Mouse (Mus musculus): Measurements from ENCODE around the gene Lrrc75b. TPM values are rescaled to one million over a fixed set of nuclear protein-coding genes. Genes with fewer than 3 reads are reported as not detected.
"Not testable (repeated sequence)": the region's sequence is repeated elsewhere in the genome, so short reads cannot be mapped to it uniquely, and the experiment has no call there.

Gene Lrrc75b
- polyA plus RNA-seq, 1 experiment = 1.3 TPM

DNA sequence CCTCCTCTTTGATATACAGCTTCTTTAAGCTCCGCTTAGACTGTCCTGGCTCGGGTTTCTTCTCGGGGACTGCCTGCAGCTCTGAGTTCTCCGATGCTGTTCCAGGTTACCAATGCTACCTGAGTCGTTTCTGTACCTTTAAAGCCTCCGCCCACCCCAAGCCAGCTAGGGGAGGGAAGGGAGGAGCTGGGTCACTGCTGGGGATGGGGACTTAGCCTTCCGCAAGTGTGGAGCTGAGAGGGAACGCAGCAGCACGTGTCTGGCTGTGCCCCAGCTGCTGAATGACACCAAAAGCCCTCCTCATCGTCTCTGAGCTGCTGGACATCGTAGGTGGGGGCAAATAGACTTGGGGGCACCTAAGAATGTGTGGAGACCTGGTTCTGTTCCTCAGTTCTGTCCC lies 8.3 kb upstream of the Lrrc75b start:
- Histone ChIP-seq H3K27me3 (ENCODE audit: control insufficient read depth, insufficient read depth, low read length) (no peaks in the 10 kb centered on the region), H3K4me1 (ENCODE audit: control insufficient read depth, insufficient read depth, insufficient read length) (peaks cover 14% of the 10 kb centered on the region; the same call in 1 of the 2 replicates), H3K36me3 (ENCODE audit: control insufficient read depth, insufficient read depth, low read length) (no peaks in the 10 kb centered on the region), H3K27ac (ENCODE audit: insufficient read depth, low read length) (no peak overlapping the region), H3K4me3 (ENCODE audit: extremely low read depth, insufficient read depth, insufficient read length) (no peak overlapping the region)
- WGBS = 73% methylated on average over 11 of the region's 11 CpGs
- TF ChIP-seq POLR2A (IDR thresholded peaks at IDR 0.05; ENCODE audit: low read depth, low read length) = no peak
- no peak for TF ChIP-seq CTCF (IDR thresholded peaks at IDR 0.05; ENCODE audit: extremely low read depth, insufficient read depth, insufficient read length, insufficient replicate concordance)
- no peak for DNase-seq (ENCODE audit: low read depth in 1 of 2, low spot score in 2 of 2)

DNA sequence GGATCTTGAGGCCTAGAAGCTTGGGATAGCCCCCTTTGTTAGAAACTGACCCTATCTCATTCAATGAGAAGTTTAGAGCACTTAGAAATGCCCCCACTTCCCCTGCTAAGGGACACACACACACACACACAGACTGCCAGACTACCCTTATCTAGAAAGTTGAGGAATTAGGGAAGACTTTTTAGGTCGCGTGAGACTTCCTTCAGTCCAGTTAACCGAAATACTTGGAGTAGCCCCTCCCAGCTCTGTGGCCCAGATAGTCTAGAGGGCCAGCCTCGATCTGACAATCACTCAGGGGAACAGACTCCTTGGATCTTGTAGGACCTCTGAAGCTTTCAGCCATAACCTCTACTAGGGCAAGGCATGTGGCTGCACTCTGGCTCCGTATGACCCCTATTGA lies 7.9 kb upstream of the Lrrc75b start:
- no peak for DNase-seq (ENCODE audit: low read depth in 1 of 2, low spot score in 2 of 2)
- H3K27me3 ChIP-seq (ENCODE audit: control insufficient read depth, insufficient read depth, low read length) = no peaks in the 10 kb centered on the region
- peaks cover 14% of the 10 kb centered on the region; the same call in 1 of the 2 replicates for H3K4me1 ChIP-seq (ENCODE audit: control insufficient read depth, insufficient read depth, insufficient read length)
- H3K4me3 ChIP-seq (ENCODE audit: extremely low read depth, insufficient read depth, insufficient read length) = no peak overlapping the region
- no peaks in the 10 kb centered on the region for H3K36me3 ChIP-seq (ENCODE audit: control insufficient read depth, insufficient read depth, low read length)
- 68% methylated on average over 5 of the region's 5 CpGs for WGBS
- H3K27ac ChIP-seq (ENCODE audit: insufficient read depth, low read length) = no peak overlapping the region
- TF ChIP-seq CTCF (IDR thresholded peaks at IDR 0.05; ENCODE audit: extremely low read depth, insufficient read depth, insufficient read length, insufficient replicate concordance) = no peak
- no peak for TF ChIP-seq POLR2A (IDR thresholded peaks at IDR 0.05; ENCODE audit: low read depth, low read length)

DNA sequence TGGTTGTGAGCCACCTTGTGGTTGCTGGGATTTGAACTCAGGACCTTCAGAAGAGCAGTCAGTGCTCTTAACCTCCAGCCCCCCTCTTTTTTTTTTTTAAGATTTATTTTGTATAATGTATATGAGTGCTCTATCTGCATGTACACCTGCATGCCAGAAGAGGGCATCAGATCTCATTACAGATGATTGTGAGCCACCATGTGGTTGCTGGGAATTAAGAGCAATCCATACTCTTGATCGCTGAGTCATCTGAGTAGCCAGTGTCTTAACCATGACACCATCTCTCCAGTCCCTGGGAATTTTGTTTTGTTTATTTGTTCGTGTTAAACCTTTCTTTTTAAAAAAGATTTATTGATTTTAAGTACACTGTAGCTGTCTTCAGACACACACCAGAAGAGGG lies 6.6 kb upstream of the Lrrc75b start:
- 85% methylated on average over 2 of the region's 2 CpGs for WGBS
- H3K4me1 ChIP-seq (ENCODE audit: control insufficient read depth, insufficient read depth, insufficient read length) = peaks cover 14% of the 10 kb centered on the region; the same call in 1 of the 2 replicates

DNA sequence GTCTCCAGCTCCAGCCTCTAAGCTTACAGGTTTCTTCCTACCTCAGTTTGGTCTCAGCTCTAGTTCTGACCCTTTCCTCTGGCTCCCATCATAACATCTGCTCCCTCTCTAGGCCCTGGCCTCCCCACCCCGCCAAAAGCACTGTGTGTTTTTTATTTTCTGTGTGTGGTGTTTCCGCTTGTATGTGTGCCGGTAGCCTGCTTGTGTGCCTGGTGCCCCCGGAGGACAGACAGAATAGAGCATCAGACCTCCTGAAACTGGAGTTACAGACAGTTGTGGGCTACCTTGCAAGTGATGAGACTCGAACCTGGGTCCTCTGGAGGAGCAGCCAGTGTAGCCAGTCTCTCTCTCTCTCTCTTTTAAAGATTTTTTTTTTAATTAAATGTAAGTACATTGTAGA lies 6.2 kb upstream of the Lrrc75b start:
- DNase-seq (ENCODE audit: low read depth in 1 of 2, low spot score in 2 of 2) = no peak
- WGBS = 54% methylated on average over 5 of the region's 5 CpGs
- Histone ChIP-seq H3K27me3 (ENCODE audit: control insufficient read depth, insufficient read depth, low read length) (no peaks in the 10 kb centered on the region), H3K36me3 (ENCODE audit: control insufficient read depth, insufficient read depth, low read length) (no peaks in the 10 kb centered on the region), H3K27ac (ENCODE audit: insufficient read depth, low read length) (peak overlapping the region; percentile 79), H3K4me1 (ENCODE audit: control insufficient read depth, insufficient read depth, insufficient read length) (peaks cover 14% of the 10 kb centered on the region; the same call in 1 of the 2 replicates), H3K4me3 (ENCODE audit: extremely low read depth, insufficient read depth, insufficient read length) (no peak overlapping the region)
- TF ChIP-seq CTCF (IDR thresholded peaks at IDR 0.05; ENCODE audit: extremely low read depth, insufficient read depth, insufficient read length, insufficient replicate concordance) (no peak), POLR2A (IDR thresholded peaks at IDR 0.05; ENCODE audit: low read depth, low read length) (no peak)

More for the DNA sequence above, 6.6 kb upstream of the Lrrc75b start:
- H3K27me3 ChIP-seq (ENCODE audit: control insufficient read depth, insufficient read depth, low read length); DNase-seq (ENCODE audit: low read depth in 1 of 2, low spot score in 2 of 2); H3K27ac ChIP-seq (ENCODE audit: insufficient read depth, low read length); H3K36me3 ChIP-seq (ENCODE audit: control insufficient read depth, insufficient read depth, low read length); H3K4me3 ChIP-seq (ENCODE audit: extremely low read depth, insufficient read depth, insufficient read length): not testable (repeated sequence)

DNA sequence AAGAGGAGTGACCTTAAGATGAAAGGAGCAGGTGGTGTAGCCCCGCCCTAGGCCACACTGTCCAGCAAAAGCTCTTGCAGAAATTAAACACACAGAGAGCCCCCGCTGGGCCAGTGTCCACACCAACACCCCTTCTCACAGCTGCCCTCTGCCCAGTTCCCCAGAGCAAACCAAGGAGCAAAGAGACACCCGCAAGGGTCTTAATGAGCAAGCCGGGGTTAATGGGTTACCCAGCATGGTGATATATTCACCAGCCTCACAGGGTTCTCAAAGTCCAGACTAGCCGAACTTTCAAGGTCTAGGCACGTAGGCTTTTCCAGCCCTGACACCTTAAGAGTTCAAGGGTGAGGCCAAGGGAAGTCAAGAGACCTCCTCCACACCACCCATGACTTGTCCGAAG lies 5.8 kb upstream of the Lrrc75b start:
- H3K27me3 ChIP-seq (ENCODE audit: control insufficient read depth, insufficient read depth, low read length) = no peaks in the 10 kb centered on the region
- no peak overlapping the region for H3K4me3 ChIP-seq (ENCODE audit: extremely low read depth, insufficient read depth, insufficient read length)
- H3K36me3 ChIP-seq (ENCODE audit: control insufficient read depth, insufficient read depth, low read length) = no peaks in the 10 kb centered on the region
- peaks cover 14% of the 10 kb centered on the region; the same call in 1 of the 2 replicates for H3K4me1 ChIP-seq (ENCODE audit: control insufficient read depth, insufficient read depth, insufficient read length)
- WGBS = 40% methylated on average over 7 of the region's 7 CpGs
- no peak for DNase-seq (ENCODE audit: low read depth in 1 of 2, low spot score in 2 of 2)
- H3K27ac ChIP-seq (ENCODE audit: insufficient read depth, low read length) = peak overlapping the region; percentile 79
- TF ChIP-seq POLR2A (IDR thresholded peaks at IDR 0.05; ENCODE audit: low read depth, low read length) (no peak), CTCF (IDR thresholded peaks at IDR 0.05; ENCODE audit: extremely low read depth, insufficient read depth, insufficient read length, insufficient replicate concordance) (no peak)

DNA sequence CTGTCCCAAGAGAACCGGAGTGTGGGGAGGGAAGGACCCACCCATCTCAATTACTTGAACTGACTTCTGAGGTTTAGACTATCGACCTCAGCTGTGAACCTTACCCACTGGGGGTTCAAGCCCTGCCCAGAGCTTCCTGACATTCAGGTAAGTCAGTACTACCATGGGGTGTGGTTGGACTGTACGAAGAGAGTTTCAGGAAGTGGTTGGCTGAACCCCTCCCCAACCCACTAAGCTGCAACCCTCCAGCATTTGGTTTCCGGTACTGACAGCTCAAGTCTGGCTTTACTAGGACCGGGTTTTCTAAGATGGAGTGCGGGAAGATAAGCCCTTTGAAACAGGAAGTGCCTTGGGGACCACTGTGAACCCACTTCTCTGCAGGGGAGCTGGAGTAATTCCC lies 5.3 kb upstream of the Lrrc75b start:
- Histone ChIP-seq H3K27me3 (ENCODE audit: control insufficient read depth, insufficient read depth, low read length) (no peaks in the 10 kb centered on the region), H3K4me3 (ENCODE audit: extremely low read depth, insufficient read depth, insufficient read length) (no peak overlapping the region), H3K4me1 (ENCODE audit: control insufficient read depth, insufficient read depth, insufficient read length) (peaks cover 14% of the 10 kb centered on the region; the same call in 1 of the 2 replicates), H3K36me3 (ENCODE audit: control insufficient read depth, insufficient read depth, low read length) (no peaks in the 10 kb centered on the region), H3K27ac (ENCODE audit: insufficient read depth, low read length) (peak overlapping the region; percentile 79)
- TF ChIP-seq CTCF (IDR thresholded peaks at IDR 0.05; ENCODE audit: extremely low read depth, insufficient read depth, insufficient read length, insufficient replicate concordance) = no peak
- peak; percentile 6; the same call in 1 of the 2 replicates for TF ChIP-seq POLR2A (IDR thresholded peaks at IDR 0.05; ENCODE audit: low read depth, low read length)
- DNase-seq (ENCODE audit: low read depth in 1 of 2, low spot score in 2 of 2) = peak; percentile 63
- 5% methylated on average over 6 of the region's 6 CpGs for WGBS

DNA sequence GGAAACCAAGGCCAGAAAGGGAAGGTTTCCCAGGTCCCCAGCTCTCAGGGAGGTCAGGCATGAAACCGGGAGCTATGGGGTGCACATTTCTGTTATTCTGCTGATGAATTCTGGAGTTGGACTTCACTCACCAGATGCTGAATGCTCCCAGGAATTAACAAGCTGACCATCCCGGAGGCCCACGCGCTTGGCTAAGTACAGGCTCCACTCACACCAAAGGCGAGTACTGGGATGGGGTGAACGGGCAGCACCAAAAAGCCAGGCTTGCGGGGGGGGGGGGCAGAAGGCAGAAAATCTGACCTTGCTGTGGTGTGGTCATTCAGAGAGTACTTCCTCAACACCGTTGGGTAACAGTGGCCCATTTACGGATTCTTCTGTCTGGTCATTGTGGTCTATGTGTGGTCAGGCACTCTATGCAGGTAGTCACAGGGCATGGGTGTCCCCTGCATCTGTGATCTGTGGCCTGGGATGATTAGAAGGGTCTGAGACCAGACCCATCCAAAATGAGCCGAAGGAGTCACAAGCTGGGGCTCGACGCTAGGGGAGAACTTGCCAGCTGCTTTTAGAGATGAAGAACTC lies 4.6 kb upstream of the Lrrc75b start:
- H3K4me3 ChIP-seq (ENCODE audit: extremely low read depth, insufficient read depth, insufficient read length) = 0 out of 2 replicates have a peak overlapping the region, but pooled peaks have one; percentile 6
- 60% methylated on average over 12 of the region's 12 CpGs for WGBS
- no peaks in the 10 kb centered on the region for H3K36me3 ChIP-seq (ENCODE audit: control insufficient read depth, insufficient read depth, low read length)
- peak overlapping the region; percentile 79 for H3K27ac ChIP-seq (ENCODE audit: insufficient read depth, low read length)
- no peak for DNase-seq (ENCODE audit: low read depth in 1 of 2, low spot score in 2 of 2)
- peaks cover 6% of the 10 kb centered on the region for H3K27me3 ChIP-seq (ENCODE audit: control insufficient read depth, insufficient read depth, low read length)
- TF ChIP-seq CTCF (IDR thresholded peaks at IDR 0.05; ENCODE audit: extremely low read depth, insufficient read depth, insufficient read length, insufficient replicate concordance) = no peak
- no peak for TF ChIP-seq POLR2A (IDR thresholded peaks at IDR 0.05; ENCODE audit: low read depth, low read length)
- H3K4me1 ChIP-seq (ENCODE audit: control insufficient read depth, insufficient read depth, insufficient read length) = peaks cover 20% of the 10 kb centered on the region

Measured in spleen, adult 2 months (tissue).